Mouse (Mus musculus) left cerebral cortex, postnatal 36 days (tissue): Measurements from ENCODE around the gene Grb2. TPM values are rescaled to one million over a fixed set of nuclear protein-coding genes. Genes with fewer than 3 reads are reported as not detected.

Experiments used
- DNase-seq, 2 experiments: peaks; one replicate each; pipeline ENCODE4 v3.0.0; 2021 to 2022; ENCODE audit warnings: low spot score in 2 of 2, mixed read lengths in 1 of 2
- intact Hi-C: fragments of 180-260 bp; cut with DNase I; formaldehyde crosslinking; loops from one replicate; pipeline ENCODE4 v1.15.1; 2025
- total RNA-seq, 2 experiments: library from RNA; stranded (reverse); gene quantifications; 2 replicates each; pipeline ENCODE4 v1.2.3; 2021

Grb2 gene
- total RNA-seq, 2 experiments from 2014 or later = 175 to 190 TPM

- intact Hi-C loops = no loop called here
- DNase-seq = no peak
Measured at GRCm38 (mm10) chr11:115635041-115635440, 73.4 kb downstream of the Grb2 start.

DNA sequence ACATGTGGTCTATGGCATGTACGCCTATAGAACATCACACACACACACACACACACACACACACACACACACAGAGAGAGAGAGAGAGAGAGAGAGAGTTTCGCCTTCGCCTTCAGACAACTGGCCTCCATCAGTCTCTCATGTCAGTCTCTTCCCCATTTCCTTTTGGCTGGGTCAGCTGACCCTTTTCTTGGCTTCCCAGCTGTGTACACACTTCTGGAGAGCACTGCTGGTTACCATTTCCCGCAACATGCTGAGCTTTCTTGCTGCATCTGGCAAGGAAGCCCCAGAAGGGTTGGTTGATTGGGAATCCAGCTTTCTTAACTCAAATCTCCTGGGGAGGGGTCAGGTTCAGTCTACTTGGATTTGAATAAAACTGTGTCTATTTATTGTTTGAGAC, 74.3 kb downstream of the Grb2 start:
- no peak for DNase-seq
- intact Hi-C loops = no loop called here

GRCm38 (mm10) chr11:115632862-115633261, 75.5 kb downstream of the Grb2 start:
- no peak for DNase-seq
- intact Hi-C loops = no loop called here

GRCm38 (mm10) chr11:115632247-115632646, 76.2 kb downstream of the Grb2 start:
- no peak for DNase-seq
- intact Hi-C loops = no loop called here

DNA sequence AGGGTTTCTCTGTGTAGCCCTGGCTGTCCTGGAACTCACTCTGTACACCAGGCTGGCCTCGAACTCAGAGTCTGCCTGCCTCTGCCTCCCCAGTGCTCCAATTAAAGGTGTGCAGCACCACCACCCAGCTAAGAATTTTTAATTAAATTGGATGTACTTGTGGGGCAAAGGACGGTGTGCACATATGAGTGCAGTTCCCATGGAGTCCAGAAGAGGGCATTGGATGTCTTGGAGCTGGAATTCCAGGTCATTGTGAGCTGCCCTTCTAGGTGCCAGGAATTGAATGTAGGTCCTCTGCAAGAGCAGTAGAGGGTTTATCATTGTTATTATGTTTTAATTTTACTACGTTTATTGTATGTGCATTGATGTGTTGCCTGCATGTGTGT, 76.9 kb downstream of the Grb2 start:
- intact Hi-C loops = no loop called here
- DNase-seq = no peak

DNA sequence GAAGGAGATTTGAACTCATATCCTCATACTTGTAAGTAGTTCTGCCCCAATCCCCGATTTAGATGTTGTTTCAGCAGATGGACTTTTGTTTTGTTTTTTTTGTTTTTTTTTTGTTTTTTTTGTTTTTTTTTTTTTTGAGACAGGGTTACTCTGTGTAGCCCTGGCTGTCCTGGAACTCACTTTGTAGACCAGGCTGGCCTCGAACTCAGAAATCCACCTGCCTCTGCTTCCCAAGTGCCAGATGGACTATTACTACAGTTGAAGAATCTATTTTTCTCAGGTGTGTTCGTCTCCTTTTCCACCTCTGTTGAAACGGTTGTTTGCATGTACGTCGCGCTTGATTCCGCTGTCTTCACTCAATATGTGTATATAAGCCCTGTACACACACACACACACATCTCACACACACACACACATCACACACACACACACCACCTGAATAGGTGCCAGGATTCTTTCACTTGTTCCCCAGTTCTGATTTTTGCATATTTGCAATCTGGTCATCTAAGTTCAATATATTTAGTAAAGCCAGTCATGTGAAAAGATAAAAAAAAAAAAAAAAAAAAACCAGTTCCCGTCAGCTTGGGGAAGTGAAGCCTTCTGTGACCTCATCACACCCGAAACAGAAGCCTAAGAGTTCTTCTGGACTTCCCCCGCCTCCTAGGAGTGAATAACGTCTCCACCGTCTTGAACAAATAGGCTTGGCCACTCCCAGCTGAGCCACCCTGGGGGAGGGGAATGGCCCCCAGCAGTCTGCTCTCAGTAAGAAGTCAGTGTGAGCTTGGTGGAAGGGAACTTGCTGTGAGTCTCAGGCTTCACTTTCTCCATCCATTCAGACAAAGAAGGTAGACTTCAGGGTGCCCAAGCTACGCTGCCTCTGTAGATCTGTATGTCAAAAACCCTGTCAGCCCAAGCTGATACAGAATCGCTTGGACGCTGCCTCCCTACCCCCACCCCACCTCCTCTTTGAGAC, 77.6 kb downstream of the Grb2 start:
- no peak for DNase-seq
- intact Hi-C loops = no loop called here

- intact Hi-C loops = no loop called here
Measured at GRCm38 (mm10) chr11:115629734-115630531, 78.5 kb downstream of the Grb2 start.

DNA sequence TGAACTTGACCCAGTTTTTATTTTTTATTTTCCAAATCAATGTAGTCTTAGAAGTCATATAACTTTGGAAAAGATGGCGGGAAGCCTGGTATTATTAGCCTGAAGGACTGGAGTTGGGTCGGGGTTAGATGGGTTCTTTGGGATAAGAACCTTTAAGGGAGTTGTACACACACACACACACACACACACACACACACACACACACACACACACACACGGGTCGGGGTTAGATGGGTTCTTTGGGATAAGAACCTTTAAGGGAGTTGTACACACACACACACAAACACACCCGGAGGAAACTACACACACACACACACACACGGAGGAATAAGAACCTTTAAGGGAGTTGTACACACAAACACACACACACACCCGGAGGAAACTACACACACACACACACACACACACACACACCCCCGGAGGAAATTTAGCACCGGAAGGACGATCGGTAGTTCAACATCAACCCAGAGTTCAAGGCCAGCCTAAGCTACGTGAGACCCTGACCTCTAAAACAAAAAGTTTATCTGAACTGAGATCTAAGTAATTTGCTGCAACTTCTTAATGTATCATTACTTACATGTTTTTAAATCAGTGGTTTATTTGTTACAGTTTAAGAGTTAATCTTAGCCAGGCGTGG, 79.8 kb downstream of the Grb2 start:
- intact Hi-C loops = no loop called here
- DNase-seq = no peak

More at GRCm38 (mm10) chr11:115629734-115630531, 78.5 kb downstream of the Grb2 start:
- no peak for DNase-seq

DNA sequence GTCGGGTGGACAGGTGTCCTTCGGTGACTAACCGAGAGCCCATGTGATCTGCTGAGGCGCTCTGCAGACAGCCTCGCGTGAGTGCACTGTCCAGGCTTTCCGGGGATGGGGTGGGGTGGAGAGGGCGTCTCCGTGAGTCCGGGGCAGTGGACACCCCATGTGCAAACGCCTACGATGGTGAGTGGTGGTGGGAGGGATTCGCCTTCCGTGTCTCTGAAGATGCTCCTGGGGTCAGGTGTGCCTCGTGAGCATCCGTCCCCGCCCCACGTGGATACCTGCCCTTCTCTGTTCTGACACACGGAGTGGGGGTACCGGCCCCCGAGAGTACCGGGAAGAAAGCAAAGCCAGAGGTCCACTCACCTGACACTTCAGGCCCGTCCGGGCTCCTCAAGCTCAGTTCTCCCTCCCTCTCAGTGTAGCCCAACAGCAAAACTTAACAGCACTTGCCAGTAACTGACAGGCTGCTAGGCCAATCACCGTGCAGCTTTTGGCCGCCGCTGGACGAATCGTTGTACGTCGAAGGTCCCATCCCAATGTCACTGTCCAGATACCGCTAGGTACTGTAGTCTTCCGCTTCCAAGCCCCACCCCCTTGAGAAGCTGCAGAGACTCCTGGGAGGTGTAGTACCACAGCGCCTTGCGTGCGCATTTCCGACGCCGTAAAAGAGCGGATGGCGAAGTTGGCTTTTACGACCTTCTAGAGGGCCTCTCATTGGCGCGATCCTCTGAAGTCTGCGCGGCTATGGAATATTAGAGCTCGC, 80.5 kb downstream of the Grb2 start, which contains the start of gene Slc25a19:
Slc25a19 (minus strand) TSS at position 591 of the 760 bp plus-strand sequence.
- intact Hi-C loops = no loop called here

DNA sequence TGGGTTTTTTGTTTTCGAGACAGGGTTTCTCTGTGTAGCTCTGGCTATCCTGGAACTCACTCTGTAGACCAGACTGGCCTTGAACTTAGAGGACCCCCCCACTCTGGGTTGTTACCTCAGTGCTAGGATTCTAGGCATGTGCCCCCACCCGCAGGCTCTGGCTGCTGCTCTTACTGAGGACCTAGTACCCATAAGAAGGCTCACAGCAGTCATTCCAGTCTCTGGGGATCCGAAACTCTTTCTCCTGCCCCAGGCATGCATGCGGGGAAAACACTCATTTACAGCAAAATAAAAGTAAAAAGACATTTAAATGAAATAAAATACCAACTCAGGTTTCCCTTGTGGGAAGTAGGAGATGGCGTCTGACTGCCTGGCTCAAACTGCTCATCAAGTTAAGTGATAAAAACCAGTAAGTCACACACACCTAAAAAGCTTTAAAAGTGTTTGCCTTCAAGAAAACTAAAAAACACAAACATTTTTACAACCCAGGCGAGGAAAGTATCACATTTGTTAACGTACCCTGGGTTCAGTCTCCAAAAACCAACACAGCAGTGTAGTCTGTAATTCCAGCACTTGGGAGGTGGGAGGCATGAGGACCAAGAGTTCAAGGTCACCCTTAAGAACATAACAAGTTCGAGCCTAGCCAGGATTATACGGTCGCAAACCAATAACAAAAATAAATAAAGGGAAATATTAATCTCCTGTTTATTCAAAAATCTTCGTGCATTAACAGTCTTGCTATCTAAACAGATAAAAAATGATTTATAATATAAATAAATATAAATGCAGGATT, 81.4 kb downstream of the Grb2 start:
- intact Hi-C loops = no loop called here
- no peak for DNase-seq

More for the DNA sequence above, 80.5 kb downstream of the Grb2 start, which contains the start of gene Slc25a19:
- peak; percentile 99 for DNase-seq

GRCm38 (mm10) chr11:115625877-115626276, 82.5 kb downstream of the Grb2 start:
- intact Hi-C loops = no loop called here
- DNase-seq = no peak

DNA sequence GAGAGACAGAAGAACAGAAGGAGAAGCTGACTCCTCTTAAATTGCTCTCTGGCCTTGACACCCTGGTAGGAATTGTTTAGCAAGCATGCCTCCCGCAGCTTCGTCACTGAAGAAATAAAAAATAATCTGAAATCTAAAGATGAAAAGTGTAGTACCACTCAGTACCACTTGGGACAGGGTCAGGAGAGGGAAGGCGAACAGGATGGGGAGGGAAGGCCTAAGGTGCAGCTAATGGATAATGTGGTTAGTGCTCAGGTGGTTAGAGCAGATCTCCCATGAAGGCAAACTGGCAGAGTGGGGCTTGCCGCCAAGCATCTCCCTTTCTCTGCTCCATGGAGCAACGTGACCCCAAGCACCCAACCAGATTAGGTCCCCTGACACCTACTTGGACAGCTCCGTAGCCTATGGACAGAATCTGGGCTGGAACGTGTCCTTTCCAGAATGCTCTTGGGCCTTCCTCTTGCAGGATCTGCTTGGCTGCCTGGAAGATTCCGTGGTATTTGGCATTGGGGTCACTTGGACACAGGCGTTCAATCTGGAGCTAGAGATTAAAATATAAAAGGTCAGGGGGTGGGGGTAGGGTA, 84.8 kb downstream of the Grb2 start:
- intact Hi-C loops = no loop called here
- no peak for DNase-seq

DNA sequence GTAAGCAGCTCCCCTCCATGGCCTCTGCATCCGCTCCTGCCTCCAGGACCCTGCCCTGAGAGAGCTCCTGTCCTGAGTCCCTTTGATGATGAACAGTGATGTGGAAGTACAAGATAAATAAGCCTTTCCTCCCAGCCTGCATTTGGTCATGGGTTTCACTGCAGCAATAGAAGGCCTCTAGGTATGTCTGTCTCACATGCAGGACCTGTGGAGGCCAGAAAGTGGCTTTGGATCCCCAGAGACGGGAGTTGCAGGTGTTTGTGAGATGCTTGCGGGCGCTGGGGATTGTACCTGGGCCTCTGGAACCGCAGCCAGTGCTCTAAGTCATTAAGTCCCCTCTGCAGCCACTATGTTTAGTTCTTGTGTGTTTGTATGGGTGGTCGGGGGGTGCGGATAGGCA, 88.4 kb downstream of the Grb2 start:
- no peak for DNase-seq
- intact Hi-C loops = no loop called here

DNA sequence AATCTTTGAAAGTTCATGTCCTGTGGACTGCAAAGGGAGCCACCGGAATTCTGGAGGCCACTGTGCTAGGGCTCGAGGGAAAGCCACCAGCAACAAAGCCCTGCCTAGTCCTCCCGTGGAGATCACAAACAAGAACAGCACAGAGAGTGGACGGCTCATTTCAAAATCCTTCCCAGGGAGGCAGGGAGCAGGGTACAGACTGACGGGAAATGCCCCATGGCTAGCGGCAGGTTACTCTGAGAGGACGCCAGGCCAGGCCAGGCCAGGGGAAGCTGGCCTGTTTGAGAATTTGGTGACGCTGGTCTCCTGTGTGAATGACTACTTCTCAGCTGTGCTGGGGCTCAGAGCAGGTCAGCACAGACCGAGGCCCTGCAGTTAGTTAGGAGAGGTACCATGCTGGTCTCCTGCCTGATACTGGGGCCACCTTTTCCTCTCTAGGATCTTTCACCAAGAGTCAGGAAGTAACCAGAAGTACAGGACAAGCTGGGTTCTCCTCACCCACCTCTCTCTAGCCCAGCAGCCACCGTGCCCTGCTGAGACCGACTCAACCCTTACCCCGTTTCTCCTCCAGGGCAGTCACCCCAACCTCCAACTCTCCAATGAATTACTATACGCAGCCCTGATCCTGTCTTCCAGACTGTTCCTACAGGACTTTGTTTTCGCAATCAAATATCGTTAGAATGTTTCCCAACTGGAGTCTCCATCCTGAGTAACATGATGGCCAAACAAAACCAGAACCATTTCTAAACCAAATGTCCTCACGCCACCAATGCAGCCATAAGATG, 89.5 kb downstream of the Grb2 start:
- DNase-seq = no peak
- intact Hi-C loops = no loop called here

DNA sequence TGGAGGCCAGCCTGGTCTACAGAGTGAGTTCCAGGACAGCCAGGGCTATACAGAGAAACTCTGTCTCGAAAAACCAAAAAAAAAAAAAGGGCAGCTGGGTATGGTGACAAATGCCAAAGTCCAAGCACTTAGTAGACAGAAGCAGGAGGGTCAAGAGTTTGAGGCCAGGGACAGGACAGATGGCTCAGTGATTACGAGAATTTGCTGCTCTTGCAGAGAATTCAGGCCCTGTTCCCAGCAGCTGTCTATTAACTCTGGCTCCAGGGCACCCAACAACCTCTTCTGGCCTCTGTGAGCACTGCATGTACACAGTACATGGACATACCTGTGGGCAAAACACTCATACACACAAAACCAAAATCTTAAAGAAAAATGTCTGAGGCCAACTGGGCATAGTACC, 90.4 kb downstream of the Grb2 start:
- intact Hi-C loops = no loop called here
- no peak for DNase-seq

GRCm38 (mm10) chr11:115616893-115617292, 91.5 kb downstream of the Grb2 start:
- intact Hi-C loops = no loop called here
- no peak for DNase-seq

DNA sequence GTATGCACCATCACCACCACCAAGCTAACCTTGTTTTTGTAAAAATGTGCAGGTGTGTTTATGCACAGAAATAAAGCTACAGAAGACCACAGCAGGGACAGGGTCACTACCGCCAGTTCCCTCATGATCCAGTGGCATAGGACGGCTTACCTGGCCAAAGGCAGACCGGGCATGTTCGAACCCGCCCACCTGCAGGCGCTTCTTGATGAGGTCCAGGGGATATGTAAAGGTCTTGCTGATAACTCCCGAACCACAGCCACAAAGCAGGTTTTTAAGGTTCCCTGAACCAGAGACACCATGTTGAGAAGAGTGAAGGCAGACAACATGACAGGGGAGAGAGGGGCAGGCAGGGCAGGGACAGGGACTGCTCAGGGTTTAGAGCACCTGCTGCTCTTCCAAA, 92.0 kb downstream of the Grb2 start:
- intact Hi-C loops = no loop called here
- no peak for DNase-seq
